Mouse (Mus musculus): Measurements from ENCODE around the gene Foxp1. TPM values are rescaled to one million over a fixed set of nuclear protein-coding genes. Genes with fewer than 3 reads are reported as not detected.

Foxp1 gene
- total and polyA plus RNA-seq, 2 experiments from 2014 or later, result 112 to 167 TPM

- Histone ChIP-seq H3K4me1 (ENCODE audit: insufficient read depth) (no peaks in the 10 kb centered on the region), H3K9ac (no peak overlapping the region), H3K9me3 (ENCODE audit: low read length) (no peaks in the 10 kb centered on the region), H3K27me3 (ENCODE audit: insufficient read depth, low read length) (no peaks in the 10 kb centered on the region), H3K4me2 (ENCODE audit: low read depth) (no peak overlapping the region), H3K27ac (ENCODE audit: low read depth, low read length) (no peak overlapping the region), H3K36me3 (ENCODE audit: insufficient read depth) (no peaks in the 10 kb centered on the region), H3K4me3 (ENCODE audit: low read depth, low read length) (no peak overlapping the region)
- ATAC-seq (no peak), DNase-seq (no peak)
- 76% methylated on average over 4 of the region's 4 CpGs for WGBS
- no peak for TF ChIP-seq CTCF (IDR thresholded peaks at IDR 0.05; ENCODE audit: low read depth)
Measured at GRCm38 (mm10) chr6:99166169-99166568, 356.4 kb downstream of the Foxp1 start.

- Histone ChIP-seq H3K9ac (no peak overlapping the region), H3K4me3 (ENCODE audit: low read depth, low read length) (no peak overlapping the region), H3K9me3 (ENCODE audit: low read length) (no peaks in the 10 kb centered on the region), H3K27me3 (ENCODE audit: insufficient read depth, low read length) (no peaks in the 10 kb centered on the region), H3K4me2 (ENCODE audit: low read depth) (no peak overlapping the region), H3K4me1 (ENCODE audit: insufficient read depth) (no peaks in the 10 kb centered on the region), H3K36me3 (ENCODE audit: insufficient read depth) (no peaks in the 10 kb centered on the region), H3K27ac (ENCODE audit: low read depth, low read length) (no peak overlapping the region)
- TF ChIP-seq CTCF (IDR thresholded peaks at IDR 0.05; ENCODE audit: low read depth), result no peak
- DNase-seq (no peak), ATAC-seq (no peak)
- 93% methylated on average over 6 of the region's 6 CpGs for WGBS
Measured at GRCm38 (mm10) chr6:99164760-99165159, 357.8 kb downstream of the Foxp1 start.

- Histone ChIP-seq H3K4me1 (ENCODE audit: insufficient read depth) (0 out of 2 replicates have a peak, but pooled peaks cover 5% of the 10 kb centered on the region), H3K27ac (ENCODE audit: low read depth, low read length) (no peak overlapping the region), H3K9me3 (ENCODE audit: low read length) (no peaks in the 10 kb centered on the region), H3K27me3 (ENCODE audit: insufficient read depth, low read length) (no peaks in the 10 kb centered on the region), H3K4me3 (ENCODE audit: low read depth, low read length) (no peak overlapping the region), H3K9ac (no peak overlapping the region), H3K36me3 (ENCODE audit: insufficient read depth) (no peaks in the 10 kb centered on the region), H3K4me2 (ENCODE audit: low read depth) (no peak overlapping the region)
- WGBS, result 91% methylated on average over 15 of the region's 15 CpGs
- ATAC-seq (no peak), DNase-seq (no peak)
- no peak for TF ChIP-seq CTCF (IDR thresholded peaks at IDR 0.05; ENCODE audit: low read depth)
Measured at GRCm38 (mm10) chr6:99162716-99163115, 359.8 kb downstream of the Foxp1 start.

- 0 out of 2 replicates have a peak, but pooled peaks cover 5% of the 10 kb centered on the region for H3K4me1 ChIP-seq (ENCODE audit: insufficient read depth)
- H3K4me3 ChIP-seq (ENCODE audit: low read depth, low read length), result no peak overlapping the region
- no peak for ATAC-seq
- H3K36me3 ChIP-seq (ENCODE audit: insufficient read depth), result no peaks in the 10 kb centered on the region
- H3K9ac ChIP-seq, result no peak overlapping the region
- no peaks in the 10 kb centered on the region for H3K27me3 ChIP-seq (ENCODE audit: insufficient read depth, low read length)
- 83% methylated on average over 9 of the region's 9 CpGs for WGBS
- DNase-seq, result no peak
- no peaks in the 10 kb centered on the region for H3K9me3 ChIP-seq (ENCODE audit: low read length)
- H3K27ac ChIP-seq (ENCODE audit: low read depth, low read length), result no peak overlapping the region
- H3K4me2 ChIP-seq (ENCODE audit: low read depth), result no peak overlapping the region
- TF ChIP-seq CTCF (IDR thresholded peaks at IDR 0.05; ENCODE audit: low read depth), result no peak
Measured at GRCm38 (mm10) chr6:99160348-99160693, 362.2 kb downstream of the Foxp1 start.

- H3K36me3 ChIP-seq (ENCODE audit: insufficient read depth), result no peaks in the 10 kb centered on the region
- ATAC-seq, result peak; percentile 25
- no peaks in the 10 kb centered on the region for H3K9me3 ChIP-seq (ENCODE audit: low read length)
- WGBS, result 68% methylated on average over 23 of the region's 23 CpGs
- H3K9ac ChIP-seq, result no peak overlapping the region
- DNase-seq, result no peak
- 0 out of 2 replicates have a peak, but pooled peaks cover 5% of the 10 kb centered on the region for H3K4me1 ChIP-seq (ENCODE audit: insufficient read depth)
- no peak for TF ChIP-seq CTCF (IDR thresholded peaks at IDR 0.05; ENCODE audit: low read depth)
- no peak overlapping the region for H3K4me3 ChIP-seq (ENCODE audit: low read depth, low read length)
- no peak overlapping the region for H3K4me2 ChIP-seq (ENCODE audit: low read depth)
- H3K27ac ChIP-seq (ENCODE audit: low read depth, low read length), result 0 out of 2 replicates have a peak overlapping the region, but pooled peaks have one; percentile 45
- no peaks in the 10 kb centered on the region for H3K27me3 ChIP-seq (ENCODE audit: insufficient read depth, low read length)
Measured at GRCm38 (mm10) chr6:99159452-99160347, 362.8 kb downstream of the Foxp1 start.

GRCm38 (mm10) chr6:99153682-99154081 is 368.8 kb downstream of the Foxp1 start:
- DNase-seq, result no peak
- Histone ChIP-seq H3K27ac (ENCODE audit: low read depth, low read length) (no peak overlapping the region), H3K9ac (no peak overlapping the region), H3K4me1 (ENCODE audit: insufficient read depth) (no peaks in the 10 kb centered on the region), H3K36me3 (ENCODE audit: insufficient read depth) (no peaks in the 10 kb centered on the region), H3K4me3 (ENCODE audit: low read depth, low read length) (no peak overlapping the region), H3K4me2 (ENCODE audit: low read depth) (no peak overlapping the region), H3K9me3 (ENCODE audit: low read length) (no peaks in the 10 kb centered on the region), H3K27me3 (ENCODE audit: insufficient read depth, low read length) (no peaks in the 10 kb centered on the region)
- 94% methylated on average over 4 of the region's 4 CpGs for WGBS
- ATAC-seq, result no peak
- no peak for TF ChIP-seq CTCF (IDR thresholded peaks at IDR 0.05; ENCODE audit: low read depth)

- WGBS, result 80% methylated on average over 7 of the region's 7 CpGs
- H3K4me2 ChIP-seq (ENCODE audit: low read depth), result no peak overlapping the region
- no peaks in the 10 kb centered on the region for H3K36me3 ChIP-seq (ENCODE audit: insufficient read depth)
- no peak overlapping the region for H3K4me3 ChIP-seq (ENCODE audit: low read depth, low read length)
- no peak for DNase-seq
- ATAC-seq, result no peak
- H3K9ac ChIP-seq, result no peak overlapping the region
- H3K27me3 ChIP-seq (ENCODE audit: insufficient read depth, low read length), result no peaks in the 10 kb centered on the region
- H3K9me3 ChIP-seq (ENCODE audit: low read length), result no peaks in the 10 kb centered on the region
- no peaks in the 10 kb centered on the region for H3K4me1 ChIP-seq (ENCODE audit: insufficient read depth)
- no peak overlapping the region for H3K27ac ChIP-seq (ENCODE audit: low read depth, low read length)
- TF ChIP-seq CTCF (IDR thresholded peaks at IDR 0.05; ENCODE audit: low read depth), result no peak
Measured at GRCm38 (mm10) chr6:99146400-99146905, 376.1 kb downstream of the Foxp1 start.
